Mouse (Mus musculus): ENCODE measurements at regions not wholly inside any gene's neighbourhood (a gene's known extent, or its start where the extent isn't known, plus 50 kb on each side); places are given as distances from the start of the nearest gene placed in this dataset.

- TF ChIP-seq POLR2A (IDR thresholded peaks at IDR 0.05; ENCODE audit: borderline replicate concordance, extremely low read depth, insufficient read depth, insufficient read length) = no peak
- 0 out of 2 replicates have a peak, but pooled peaks cover 3% of the 10 kb centered on the region for H3K36me3 ChIP-seq (ENCODE audit: control insufficient read depth, insufficient read depth, low read length)
- H3K9me3 ChIP-seq (ENCODE audit: control insufficient read depth, low read length) = no peaks in the 10 kb centered on the region
- DNase-seq (ENCODE audit: low spot score) = no peak
- no peak for ATAC-seq (ENCODE audit: low FRiP score, low read depth)
- H3K27ac ChIP-seq (replicated peaks; ENCODE audit: low read depth, low read length) = no peak overlapping the region
- 88% methylated on average over 6 of the region's 6 CpGs for WGBS
- no peaks in the 10 kb centered on the region for H3K27me3 ChIP-seq (ENCODE audit: control insufficient read depth, insufficient read depth, low read length)
- no peak overlapping the region for H3K4me2 ChIP-seq (replicated peaks; ENCODE audit: low read depth, low read length, severe bottlenecking)
- no peak overlapping the region for H3K9ac ChIP-seq (ENCODE audit: low read depth, low read length, severe bottlenecking)
- H3K4me3 ChIP-seq (replicated peaks; ENCODE audit: low read length) = no peak overlapping the region
- peaks cover 8% of the 10 kb centered on the region; the same call in 1 of the 2 replicates for H3K4me1 ChIP-seq (ENCODE audit: control insufficient read depth, insufficient read depth, low read length)
Observed at GRCm38 (mm10) chr13:28858001-28858400, 95.5 kb downstream of the Sox4 start.

- DNase-seq (ENCODE audit: low spot score) (no peak), ATAC-seq (ENCODE audit: low FRiP score, low read depth) (no peak)
- Histone ChIP-seq H3K27me3 (ENCODE audit: control insufficient read depth, insufficient read depth, low read length) (no peaks in the 10 kb centered on the region), H3K9ac (ENCODE audit: low read depth, low read length, severe bottlenecking) (no peak overlapping the region), H3K4me1 (ENCODE audit: control insufficient read depth, insufficient read depth, low read length) (peaks cover 8% of the 10 kb centered on the region; the same call in 1 of the 2 replicates), H3K4me3 (replicated peaks; ENCODE audit: low read length) (no peak overlapping the region), H3K9me3 (ENCODE audit: control insufficient read depth, low read length) (no peaks in the 10 kb centered on the region), H3K27ac (replicated peaks; ENCODE audit: low read depth, low read length) (no peak overlapping the region), H3K4me2 (replicated peaks; ENCODE audit: low read depth, low read length, severe bottlenecking) (no peak overlapping the region), H3K36me3 (ENCODE audit: control insufficient read depth, insufficient read depth, low read length) (no peaks in the 10 kb centered on the region)
- no peak for TF ChIP-seq POLR2A (IDR thresholded peaks at IDR 0.05; ENCODE audit: borderline replicate concordance, extremely low read depth, insufficient read depth, insufficient read length)
- 88% methylated on average over 6 of the region's 6 CpGs for WGBS
Observed at GRCm38 (mm10) chr13:28857201-28857600, 96.3 kb downstream of the Sox4 start.

DNA sequence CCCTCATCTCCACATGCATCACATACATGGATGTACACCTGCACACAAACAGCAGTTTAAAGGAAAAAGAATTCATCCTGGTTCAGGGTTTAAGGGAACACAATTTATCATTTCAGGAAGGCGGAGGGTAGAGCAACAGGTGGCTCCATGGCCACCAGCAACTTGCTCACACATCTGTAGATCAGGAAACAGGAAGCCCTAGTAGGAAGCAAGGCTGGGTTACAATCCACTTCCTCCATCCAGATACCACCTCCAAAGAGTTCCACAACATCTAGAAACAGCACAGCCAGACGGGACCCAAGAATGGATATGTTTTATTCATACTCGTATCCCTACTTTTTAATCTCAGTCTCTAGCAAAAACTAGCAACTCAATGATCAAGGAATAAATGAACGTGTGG lies 97.0 kb downstream of the Sox4 start:
- Histone ChIP-seq H3K27me3 (ENCODE audit: control insufficient read depth, insufficient read depth, low read length) (no peaks in the 10 kb centered on the region), H3K27ac (replicated peaks; ENCODE audit: low read depth, low read length) (no peak overlapping the region), H3K4me1 (ENCODE audit: control insufficient read depth, insufficient read depth, low read length) (peaks cover 8% of the 10 kb centered on the region; the same call in 1 of the 2 replicates), H3K36me3 (ENCODE audit: control insufficient read depth, insufficient read depth, low read length) (no peaks in the 10 kb centered on the region), H3K4me2 (replicated peaks; ENCODE audit: low read depth, low read length, severe bottlenecking) (no peak overlapping the region), H3K4me3 (replicated peaks; ENCODE audit: low read length) (no peak overlapping the region), H3K9me3 (ENCODE audit: control insufficient read depth, low read length) (no peaks in the 10 kb centered on the region), H3K9ac (ENCODE audit: low read depth, low read length, severe bottlenecking) (no peak overlapping the region)
- TF ChIP-seq POLR2A (IDR thresholded peaks at IDR 0.05; ENCODE audit: borderline replicate concordance, extremely low read depth, insufficient read depth, insufficient read length) = no peak
- WGBS = 80% methylated on average over 4 of the region's 4 CpGs
- no peak for ATAC-seq (ENCODE audit: low FRiP score, low read depth)
- no peak for DNase-seq (ENCODE audit: low spot score)

- no peak overlapping the region for H3K4me3 ChIP-seq (replicated peaks; ENCODE audit: low read length)
- no peaks in the 10 kb centered on the region for H3K9me3 ChIP-seq (ENCODE audit: control insufficient read depth, low read length)
- TF ChIP-seq POLR2A (IDR thresholded peaks at IDR 0.05; ENCODE audit: borderline replicate concordance, extremely low read depth, insufficient read depth, insufficient read length) = no peak
- H3K4me1 ChIP-seq (ENCODE audit: control insufficient read depth, insufficient read depth, low read length) = 0 out of 2 replicates have a peak, but pooled peaks cover 2% of the 10 kb centered on the region
- no peak for ATAC-seq (ENCODE audit: low FRiP score, low read depth)
- WGBS = 85% methylated on average over 9 of the region's 9 CpGs
- H3K9ac ChIP-seq (ENCODE audit: low read depth, low read length, severe bottlenecking) = no peak overlapping the region
- no peak overlapping the region for H3K27ac ChIP-seq (replicated peaks; ENCODE audit: low read depth, low read length)
- no peaks in the 10 kb centered on the region for H3K36me3 ChIP-seq (ENCODE audit: control insufficient read depth, insufficient read depth, low read length)
- DNase-seq (ENCODE audit: low spot score) = no peak
- H3K4me2 ChIP-seq (replicated peaks; ENCODE audit: low read depth, low read length, severe bottlenecking) = no peak overlapping the region
- no peaks in the 10 kb centered on the region for H3K27me3 ChIP-seq (ENCODE audit: control insufficient read depth, insufficient read depth, low read length)
Observed at GRCm38 (mm10) chr13:28854247-28854646, 99.3 kb downstream of the Sox4 start.

DNA sequence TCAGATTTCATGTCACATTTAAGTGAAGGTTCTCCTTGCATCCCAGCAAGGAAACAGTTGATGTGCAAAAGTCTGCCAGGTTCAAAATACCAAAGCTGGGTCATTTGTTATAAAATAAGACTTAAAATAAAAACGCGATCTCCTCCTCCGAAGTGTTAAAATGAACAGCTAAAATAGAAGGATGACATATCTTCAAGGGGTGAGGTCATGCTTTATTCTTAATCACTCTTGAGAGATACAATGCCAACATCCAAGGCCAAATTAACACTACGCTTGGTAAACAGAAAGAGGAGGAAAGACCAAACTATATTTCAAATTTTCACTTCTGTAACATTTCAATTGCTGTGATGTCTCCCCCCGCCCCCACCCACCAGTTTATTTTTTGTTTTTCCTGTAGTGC lies 105.2 kb downstream of the Sox4 start:
- no peak overlapping the region for H3K4me2 ChIP-seq (replicated peaks; ENCODE audit: low read depth, low read length, severe bottlenecking)
- WGBS = 94% methylated on average over 5 of the region's 5 CpGs
- peaks cover 12% of the 10 kb centered on the region; the same call in 1 of the 2 replicates for H3K4me1 ChIP-seq (ENCODE audit: control insufficient read depth, insufficient read depth, low read length)
- no peaks in the 10 kb centered on the region for H3K36me3 ChIP-seq (ENCODE audit: control insufficient read depth, insufficient read depth, low read length)
- DNase-seq (ENCODE audit: low spot score) (no peak), ATAC-seq (ENCODE audit: low FRiP score, low read depth) (no peak)
- H3K9ac ChIP-seq (ENCODE audit: low read depth, low read length, severe bottlenecking) = no peak overlapping the region
- no peaks in the 10 kb centered on the region for H3K27me3 ChIP-seq (ENCODE audit: control insufficient read depth, insufficient read depth, low read length)
- no peak for TF ChIP-seq POLR2A (IDR thresholded peaks at IDR 0.05; ENCODE audit: borderline replicate concordance, extremely low read depth, insufficient read depth, insufficient read length)
- no peaks in the 10 kb centered on the region for H3K9me3 ChIP-seq (ENCODE audit: control insufficient read depth, low read length)
- H3K4me3 ChIP-seq (replicated peaks; ENCODE audit: low read length) = no peak overlapping the region
- H3K27ac ChIP-seq (replicated peaks; ENCODE audit: low read depth, low read length) = no peak overlapping the region

GRCm38 (mm10) chr13:28847478-28847877 lies 106.0 kb downstream of the Sox4 start:
- no peak overlapping the region for H3K27ac ChIP-seq (replicated peaks; ENCODE audit: low read depth, low read length)
- no peak overlapping the region for H3K4me2 ChIP-seq (replicated peaks; ENCODE audit: low read depth, low read length, severe bottlenecking)
- H3K27me3 ChIP-seq (ENCODE audit: control insufficient read depth, insufficient read depth, low read length) = no peaks in the 10 kb centered on the region
- DNase-seq (ENCODE audit: low spot score) = no peak
- no peak overlapping the region for H3K4me3 ChIP-seq (replicated peaks; ENCODE audit: low read length)
- no peak for ATAC-seq (ENCODE audit: low FRiP score, low read depth)
- H3K9me3 ChIP-seq (ENCODE audit: control insufficient read depth, low read length) = no peaks in the 10 kb centered on the region
- H3K4me1 ChIP-seq (ENCODE audit: control insufficient read depth, insufficient read depth, low read length) = peaks cover 12% of the 10 kb centered on the region; the same call in 1 of the 2 replicates
- no peak for TF ChIP-seq POLR2A (IDR thresholded peaks at IDR 0.05; ENCODE audit: borderline replicate concordance, extremely low read depth, insufficient read depth, insufficient read length)
- 87% methylated on average over 3 of the region's 3 CpGs for WGBS
- H3K36me3 ChIP-seq (ENCODE audit: control insufficient read depth, insufficient read depth, low read length) = no peaks in the 10 kb centered on the region
- no peak overlapping the region for H3K9ac ChIP-seq (ENCODE audit: low read depth, low read length, severe bottlenecking)
